Mouse (Mus musculus): ENCODE results near the gene Dlgap5.
"Not testable (repeated sequence)": the region's sequence is repeated elsewhere in the genome, so short reads cannot be mapped to it uniquely, and the experiment has no call there.

Gene Dlgap5

GRCm38 (mm10) chr14:47417775-47418665 is at the start of gene Dlgap5:
TSS of gene Dlgap5 (minus strand) at chr14:47418407.
- no peak for TF ChIP-seq GATA4 (IDR thresholded peaks at IDR 0.05; ENCODE audit: insufficient replicate concordance, low read length)

GRCm38 (mm10) chr14:47465468-47466175 is 47.4 kb upstream of the Dlgap5 start:
- no peak for TF ChIP-seq GATA4 (IDR thresholded peaks at IDR 0.05; ENCODE audit: insufficient replicate concordance, low read length)

- TF ChIP-seq GATA4 (IDR thresholded peaks at IDR 0.05; ENCODE audit: insufficient replicate concordance, low read length), result no peak
These were observed 46.2 kb upstream of the Dlgap5 start for GRCm38 (mm10) chr14:47464426-47464825.

- no peak for TF ChIP-seq GATA4 (IDR thresholded peaks at IDR 0.05; ENCODE audit: insufficient replicate concordance, low read length)
These were observed 44.8 kb upstream of the Dlgap5 start for GRCm38 (mm10) chr14:47462877-47463460.

- peak; percentile 78 for TF ChIP-seq GATA4 (IDR thresholded peaks at IDR 0.05; ENCODE audit: insufficient replicate concordance, low read length)
These were observed 44.2 kb upstream of the Dlgap5 start for GRCm38 (mm10) chr14:47462453-47462852.

- TF ChIP-seq GATA4 (IDR thresholded peaks at IDR 0.05; ENCODE audit: insufficient replicate concordance, low read length), result no peak
These were observed 43.8 kb upstream of the Dlgap5 start for GRCm38 (mm10) chr14:47461997-47462396.

- TF ChIP-seq GATA4 (IDR thresholded peaks at IDR 0.05; ENCODE audit: insufficient replicate concordance, low read length), result no peak
These were observed 41.3 kb upstream of the Dlgap5 start for GRCm38 (mm10) chr14:47459556-47459955.

- not testable (repeated sequence) for TF ChIP-seq GATA4 (IDR thresholded peaks at IDR 0.05; ENCODE audit: insufficient replicate concordance, low read length)
These were observed 31.9 kb upstream of the Dlgap5 start, which contains the start of gene Fbxo34 for GRCm38 (mm10) chr14:47450121-47450520. TSS of gene Fbxo34 (plus strand) at chr14:47450421.

- no peak for TF ChIP-seq GATA4 (IDR thresholded peaks at IDR 0.05; ENCODE audit: insufficient replicate concordance, low read length)
These were observed 27.3 kb upstream of the Dlgap5 start for GRCm38 (mm10) chr14:47445331-47446095.

- TF ChIP-seq GATA4 (IDR thresholded peaks at IDR 0.05; ENCODE audit: insufficient replicate concordance, low read length), result no peak
These were observed 26.7 kb upstream of the Dlgap5 start for GRCm38 (mm10) chr14:47444907-47445306.

GRCm38 (mm10) chr14:47438947-47439346 is 20.7 kb upstream of the Dlgap5 start:
- no peak for TF ChIP-seq GATA4 (IDR thresholded peaks at IDR 0.05; ENCODE audit: insufficient replicate concordance, low read length)

- TF ChIP-seq GATA4 (IDR thresholded peaks at IDR 0.05; ENCODE audit: insufficient replicate concordance, low read length), result no peak
These were observed 14.8 kb upstream of the Dlgap5 start for GRCm38 (mm10) chr14:47432987-47433386.

- TF ChIP-seq GATA4 (IDR thresholded peaks at IDR 0.05; ENCODE audit: insufficient replicate concordance, low read length), result no peak
These were observed 4.3 kb upstream of the Dlgap5 start for GRCm38 (mm10) chr14:47422466-47422865.

GRCm38 (mm10) chr14:47421606-47422005 is 3.4 kb upstream of the Dlgap5 start:
- TF ChIP-seq GATA4 (IDR thresholded peaks at IDR 0.05; ENCODE audit: insufficient replicate concordance, low read length), result no peak

- TF ChIP-seq GATA4 (IDR thresholded peaks at IDR 0.05; ENCODE audit: insufficient replicate concordance, low read length), result no peak
These were observed 1.6 kb upstream of the Dlgap5 start for GRCm38 (mm10) chr14:47419723-47420276.
